Comparison of ENCODE assay signal across 12 mouse cellular contexts in genomic region chr9:35400398-35400797, GRCm38 (mm10). TPM values are rescaled to one million over a fixed set of nuclear protein-coding genes. Genes with fewer than 3 reads are reported as not detected.
DNase-seq lines count a peak whose midpoint lies in the region; ATAC-seq lines count a peak whose summit lies in the region.
"Had no signal": no experiment of that assay in that cellular context is flagged by ENCODE, and none has a peak within 500 bp of the region (broad histone marks: within the 10 kb centered on the region; RNA-seq: fewer than 3 reads in every experiment).

No protein-coding gene starts in this region.

- WGBS in neural tube, embryonic 12.5 days: 16% methylated on average over 7 of the region's 7 CpGs
- WGBS in neural tube, embryonic 15.5 days: 23% methylated on average over 7 of the region's 7 CpGs
- WGBS in hindbrain, embryonic 14.5 days: 10% methylated on average over 7 of the region's 7 CpGs
- 5% methylated on average over 7 of the region's 7 CpGs for WGBS in midbrain, embryonic 16.5 days

- H3K4me3 ChIP-seq in neural tube, embryonic 12.5 days: no peak overlapping the region
- no peak overlapping the region for H3K4me3 ChIP-seq in neural tube, embryonic 15.5 days (replicated peaks)
- no peak overlapping the region for H3K4me3 ChIP-seq in hindbrain, embryonic 14.5 days (replicated peaks; ENCODE audit: low read length)
- no peak overlapping the region for H3K4me3 ChIP-seq in midbrain, embryonic 16.5 days (ENCODE audit: low read depth, low read length)
- H3K4me3 ChIP-seq: erythroblast, embryonic 14.5 days had no signal

- peak overlapping the region; percentile 32 for H3K4me2 ChIP-seq in neural tube, embryonic 12.5 days (replicated peaks)
- no peak overlapping the region for H3K4me2 ChIP-seq in neural tube, embryonic 15.5 days
- peak overlapping the region; percentile 26; the same call in 1 of the 2 replicates for H3K4me2 ChIP-seq in hindbrain, embryonic 14.5 days (replicated peaks)
- H3K4me2 ChIP-seq in midbrain, embryonic 16.5 days (ENCODE audit: low read length): peak overlapping the region; percentile 26

- H3K36me3 ChIP-seq in neural tube, embryonic 12.5 days: no peaks in the 10 kb centered on the region
- no peaks in the 10 kb centered on the region for H3K36me3 ChIP-seq in neural tube, embryonic 15.5 days
- H3K36me3 ChIP-seq in hindbrain, embryonic 14.5 days (replicated peaks; ENCODE audit: control insufficient read depth, insufficient read depth): no peaks in the 10 kb centered on the region
- no peaks in the 10 kb centered on the region for H3K36me3 ChIP-seq in midbrain, embryonic 16.5 days (ENCODE audit: control insufficient read depth, insufficient read depth, low read length)

- peaks cover 30% of the 10 kb centered on the region for H3K4me1 ChIP-seq in neural tube, embryonic 12.5 days
- peaks cover 29% of the 10 kb centered on the region for H3K4me1 ChIP-seq in neural tube, embryonic 15.5 days
- peaks cover 14% of the 10 kb centered on the region; the same call in 1 of the 2 replicates for H3K4me1 ChIP-seq in hindbrain, embryonic 14.5 days (replicated peaks; ENCODE audit: control insufficient read depth, insufficient read depth, low read length)
- peaks cover 11% of the 10 kb centered on the region; the same call in 1 of the 2 replicates for H3K4me1 ChIP-seq in midbrain, embryonic 16.5 days (ENCODE audit: control insufficient read depth, insufficient read depth, low read length)

- no peak overlapping the region for H3K27ac ChIP-seq in neural tube, embryonic 12.5 days
- H3K27ac ChIP-seq in neural tube, embryonic 15.5 days (replicated peaks): no peak overlapping the region
- no peak overlapping the region for H3K27ac ChIP-seq in hindbrain, embryonic 14.5 days
- H3K27ac ChIP-seq in midbrain, embryonic 16.5 days (ENCODE audit: low read length): peak overlapping the region; percentile 24; the same call in 1 of the 2 replicates
- H3K27ac ChIP-seq: liver, embryonic 14.5 days had no signal

- peak; percentile 10 for DNase-seq in adrenal gland, postnatal 10 days
- DNase-seq in adrenal gland, postnatal 14 days: no peak
- DNase-seq in hindbrain, embryonic 14.5 days (ENCODE audit: low spot score): no peak
- DNase-seq in natural killer cell, adult 2 months (ENCODE audit: low spot score in 2 of 2): no peak
- DNase-seq in urinary bladder, adult 2 months (ENCODE audit: low spot score): no peak
- DNase-seq: adrenal gland, adult 8-10 months; cerebellum, adult 11 months had no signal

- peaks cover 17% of the 10 kb centered on the region for H3K27me3 ChIP-seq in neural tube, embryonic 12.5 days (replicated peaks)
- H3K27me3 ChIP-seq in neural tube, embryonic 15.5 days (replicated peaks): peaks cover 22% of the 10 kb centered on the region
- H3K27me3 ChIP-seq in hindbrain, embryonic 14.5 days (ENCODE audit: control insufficient read depth, insufficient read depth, low read length): peaks cover 35% of the 10 kb centered on the region
- no peaks in the 10 kb centered on the region; the same call in 1 of the 2 replicates for H3K27me3 ChIP-seq in midbrain, embryonic 16.5 days (ENCODE audit: control insufficient read depth, insufficient read depth, low read depth, low read length)

- no peak overlapping the region for H3K9ac ChIP-seq in neural tube, embryonic 12.5 days
- no peak overlapping the region for H3K9ac ChIP-seq in neural tube, embryonic 15.5 days (replicated peaks)
- no peak overlapping the region for H3K9ac ChIP-seq in hindbrain, embryonic 14.5 days
- no peak overlapping the region for H3K9ac ChIP-seq in midbrain, embryonic 16.5 days (ENCODE audit: low read depth, low read length)
- H3K9ac ChIP-seq: liver, embryonic 14.5 days had no signal

- no peak for ATAC-seq in neural tube, embryonic 12.5 days (ENCODE audit: low FRiP score, low read depth)
- ATAC-seq in neural tube, embryonic 15.5 days (ENCODE audit: low FRiP score): no peak
- no peak for ATAC-seq in hindbrain, embryonic 14.5 days (ENCODE audit: low FRiP score)
- ATAC-seq in midbrain, embryonic 16.5 days: no peak

- no peaks in the 10 kb centered on the region for H3K9me3 ChIP-seq in neural tube, embryonic 12.5 days
- no peaks in the 10 kb centered on the region for H3K9me3 ChIP-seq in neural tube, embryonic 15.5 days (replicated peaks)
- H3K9me3 ChIP-seq in hindbrain, embryonic 14.5 days (ENCODE audit: control insufficient read depth, low read length): no peaks in the 10 kb centered on the region
- H3K9me3 ChIP-seq in midbrain, embryonic 16.5 days (replicated peaks; ENCODE audit: control insufficient read depth, low read length, poor library complexity, severe bottlenecking): no peaks in the 10 kb centered on the region

RNA-seq across cellular contexts. Expression of gene Cdon, which starts 20.5 kb away (rescaled TPM):
- total RNA-seq in adrenal gland, postnatal 10 days (2021): 10 to 100 TPM; 24.8 to 32.4 TPM
- 22.1 and 24.4 TPM in 2 replicates for total RNA-seq in adrenal gland, postnatal 14 days (2021)
- 8.5 and 9.5 TPM in 2 replicates for polyA plus RNA-seq in neural tube, embryonic 12.5 days (2016; fragmentation: Nextera tagmentation; extraction: Ambion mirVana)
- 3.3 and 3.6 TPM in 2 replicates for polyA plus RNA-seq in neural tube, embryonic 15.5 days (2015; fragmentation: Nextera tagmentation; extraction: Ambion mirVana)
- polyA plus RNA-seq in hindbrain, embryonic 14.5 days (2014; fragmentation: Nextera tagmentation; extraction: Ambion mirVana): 3.1 and 5.0 TPM in 2 replicates
- polyA plus RNA-seq in midbrain, embryonic 16.5 days (2015; fragmentation: Nextera tagmentation; extraction: Ambion mirVana): 2.1 and 3.4 TPM in 2 replicates
- 14.9 and 18.8 TPM in 2 replicates for polyA plus RNA-seq in urinary bladder, adult 2 months (2012; rRNA removed)
- polyA plus RNA-seq: erythroblast, embryonic 14.5 days had no signal
